Mouse (Mus musculus) neural tube, embryonic 14.5 days (tissue): ENCODE measurements around the gene Gpn2. TPM values are rescaled to one million over a fixed set of nuclear protein-coding genes. Genes with fewer than 3 reads are reported as not detected.

Experiments used
- ATAC-seq: fragments of 200-750 bp; cut with Nextera tagmentation; 2 replicates; pipeline ENCODE4 v1.8.0; 2017; ENCODE audit warnings: low read depth, mild to moderate bottlenecking, moderate TSS enrichment, moderate library complexity
- H3K27ac ChIP-seq: fragments of 300-500 bp; sonication (generic); 2 replicates; pipeline ENCODE4 v1.5.1; 2014; ENCODE audit warnings: low read depth, mild to moderate bottlenecking, control low read depth, low read length, moderate library complexity, mixed read lengths
- H3K27me3 ChIP-seq: fragments of 300-500 bp; sonication (generic); 2 replicates; pipeline ENCODE4 v1.6.1; 2014; ENCODE audit warnings: low read length; ENCODE audit not compliant: control insufficient read depth, insufficient read depth
- H3K36me3 ChIP-seq: fragments of 300-500 bp; sonication (generic); 2 replicates; pipeline ENCODE4 v1.6.1; 2014; ENCODE audit warnings: low read length, mixed read lengths; ENCODE audit not compliant: control insufficient read depth, insufficient read depth
- H3K4me1 ChIP-seq: fragments of 300-500 bp; sonication (generic); 2 replicates; pipeline ENCODE4 v1.6.1; 2014; ENCODE audit warnings: low read length; ENCODE audit not compliant: control insufficient read depth, insufficient read depth
- H3K4me2 ChIP-seq: fragments of 300-500 bp; sonication (generic); 2 replicates; pipeline ENCODE4 v1.6.1; 2014; ENCODE audit warnings: mild to moderate bottlenecking, low read depth, low read length, control low read depth
- H3K4me3 ChIP-seq: fragments of 300-500 bp; sonication (generic); 2 replicates; pipeline ENCODE4 v1.5.1; 2014; ENCODE audit warnings: low read depth, low read length, control low read depth, mixed read lengths
- H3K9ac ChIP-seq: fragments of 300-500 bp; sonication (generic); replicated peaks from 2 replicates; pipeline ENCODE4 v1.6.1; 2014; ENCODE audit warnings: low read depth, mild to moderate bottlenecking, control low read depth, low read length, mixed read lengths
- H3K9me3 ChIP-seq: fragments of 300-500 bp; sonication (generic); 2 replicates; pipeline ENCODE4 v1.6.1; 2016; ENCODE audit warnings: low read length; ENCODE audit not compliant: control insufficient read depth
- WGBS: fragments of 180-500 bp; shearing (Covaris S2); extraction: QIAGEN DNeasy Blood & Tissue Kit; methylation state at CpG from one replicate; pipeline ENCODE4 v1.1.7; 2014; 5-methylcytosine and 5-hydroxymethylcytosine counted together
- polyA plus RNA-seq: library from polyadenylated mRNA; unstranded; fragments of >200 nt; fragmentation: Nextera tagmentation; extraction: Ambion mirVana; gene quantifications from 2 replicates; pipeline ENCODE4 v1.2.1, GENCODE M21; 2014

Gpn2 gene
- polyA plus RNA-seq, 1 experiment from 2014 or later: 18.8 TPM

- 95% methylated on average over 7 of the region's 7 CpGs for WGBS
- no peak overlapping the region for H3K27ac ChIP-seq
Observed at GRCm38 (mm10) chr4:133624830-133625229, 40.7 kb downstream of the Gpn2 start.

GRCm38 (mm10) chr4:133625621-133626071, 41.5 kb downstream of the Gpn2 start:
- no peak overlapping the region for H3K4me2 ChIP-seq
- no peak overlapping the region for H3K9ac ChIP-seq
- H3K4me1 ChIP-seq: no peaks in the 10 kb centered on the region
- no peak overlapping the region for H3K27ac ChIP-seq
- no peak for ATAC-seq
- no peaks in the 10 kb centered on the region for H3K9me3 ChIP-seq
- no peak overlapping the region for H3K4me3 ChIP-seq
- H3K27me3 ChIP-seq: no peaks in the 10 kb centered on the region
- WGBS: 76% methylated on average over 11 of the region's 11 CpGs
- H3K36me3 ChIP-seq: peaks cover 18% of the 10 kb centered on the region

More at GRCm38 (mm10) chr4:133624830-133625229, 40.7 kb downstream of the Gpn2 start:
- no peak overlapping the region for H3K4me3 ChIP-seq
- H3K9me3 ChIP-seq: no peaks in the 10 kb centered on the region
- H3K4me2 ChIP-seq: no peak overlapping the region
- peaks cover 18% of the 10 kb centered on the region for H3K36me3 ChIP-seq
- H3K4me1 ChIP-seq: no peaks in the 10 kb centered on the region
- no peaks in the 10 kb centered on the region for H3K27me3 ChIP-seq
- H3K9ac ChIP-seq: no peak overlapping the region
- no peak for ATAC-seq

GRCm38 (mm10) chr4:133626221-133626620, 42.1 kb downstream of the Gpn2 start:
- Histone ChIP-seq H3K9ac (no peak overlapping the region), H3K4me2 (no peak overlapping the region), H3K27ac (0 out of 2 replicates have a peak overlapping the region, but pooled peaks have one; percentile 16), H3K4me3 (no peak overlapping the region), H3K27me3 (no peaks in the 10 kb centered on the region), H3K9me3 (no peaks in the 10 kb centered on the region), H3K4me1 (0 out of 2 replicates have a peak, but pooled peaks cover 1% of the 10 kb centered on the region), H3K36me3 (peaks cover 14% of the 10 kb centered on the region)
- no peak for ATAC-seq
- 55% methylated on average over 5 of the region's 5 CpGs for WGBS

- Histone ChIP-seq H3K9me3 (no peaks in the 10 kb centered on the region), H3K9ac (no peak overlapping the region), H3K4me3 (no peak overlapping the region), H3K36me3 (peaks cover 14% of the 10 kb centered on the region), H3K4me1 (peaks cover 5% of the 10 kb centered on the region), H3K4me2 (no peak overlapping the region), H3K27ac (no peak overlapping the region), H3K27me3 (no peaks in the 10 kb centered on the region)
- 91% methylated on average over 9 of the region's 9 CpGs for WGBS
- ATAC-seq: no peak
Observed at GRCm38 (mm10) chr4:133626621-133627020, 42.5 kb downstream of the Gpn2 start.

GRCm38 (mm10) chr4:133627039-133627438, 42.9 kb downstream of the Gpn2 start:
- Histone ChIP-seq H3K4me1 (peaks cover 9% of the 10 kb centered on the region), H3K4me3 (no peak overlapping the region), H3K36me3 (peaks cover 14% of the 10 kb centered on the region), H3K4me2 (no peak overlapping the region), H3K9ac (no peak overlapping the region), H3K27me3 (no peaks in the 10 kb centered on the region), H3K9me3 (no peaks in the 10 kb centered on the region), H3K27ac (no peak overlapping the region)
- no peak for ATAC-seq
- 95% methylated on average over 14 of the region's 14 CpGs for WGBS

DNA sequence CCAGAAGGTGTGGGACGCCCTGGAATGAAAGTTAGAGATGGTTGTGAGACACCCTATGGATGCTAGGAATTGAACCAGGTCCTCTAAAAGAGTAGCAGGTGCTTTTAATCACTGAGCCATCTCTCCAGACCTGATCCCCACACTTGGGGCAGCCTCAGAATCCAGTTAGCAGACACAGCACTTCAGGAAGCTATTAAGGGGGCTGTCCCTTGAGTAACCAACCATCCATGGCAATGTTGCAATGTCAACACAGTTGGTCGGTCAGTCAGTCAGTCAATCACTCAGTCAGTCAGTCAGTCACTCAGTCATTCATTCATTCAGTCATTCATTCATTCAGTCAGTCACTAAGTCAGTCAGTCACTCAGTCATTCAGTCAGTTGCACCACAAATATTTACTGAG, 44.4 kb downstream of the Gpn2 start:
- no peak overlapping the region for H3K9ac ChIP-seq
- WGBS: 78% methylated on average over 2 of the region's 2 CpGs
- H3K27ac ChIP-seq: no peak overlapping the region
- H3K4me3 ChIP-seq: no peak overlapping the region
- peaks cover 14% of the 10 kb centered on the region for H3K4me1 ChIP-seq
- H3K4me2 ChIP-seq: no peak overlapping the region
- H3K36me3 ChIP-seq: peaks cover 14% of the 10 kb centered on the region
- no peak for ATAC-seq
- H3K27me3 ChIP-seq: no peaks in the 10 kb centered on the region
- H3K9me3 ChIP-seq: no peaks in the 10 kb centered on the region

DNA sequence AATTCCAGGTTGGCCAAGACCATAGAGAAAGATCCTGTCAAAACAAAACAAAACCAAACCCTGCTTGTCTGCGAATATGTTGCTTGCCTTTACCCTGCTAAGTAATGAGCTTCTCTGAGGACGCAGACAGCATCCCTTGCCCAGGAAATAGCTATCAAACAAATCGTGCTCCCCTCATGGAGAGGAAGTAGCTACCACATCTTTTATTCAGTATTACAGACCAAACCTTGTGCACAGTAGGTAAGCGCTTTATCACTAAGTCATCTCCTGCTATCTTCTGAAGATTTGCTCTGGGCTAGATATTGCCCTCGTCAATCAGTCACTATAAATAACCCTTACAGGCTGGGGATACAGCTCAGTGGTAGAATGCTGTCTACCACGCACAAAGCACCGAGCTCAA, 45.0 kb downstream of the Gpn2 start:
- no peak overlapping the region for H3K27ac ChIP-seq
- H3K4me3 ChIP-seq: no peak overlapping the region
- no peak for ATAC-seq
- no peaks in the 10 kb centered on the region for H3K9me3 ChIP-seq
- peaks cover 13% of the 10 kb centered on the region for H3K36me3 ChIP-seq
- no peak overlapping the region for H3K4me2 ChIP-seq
- no peaks in the 10 kb centered on the region for H3K27me3 ChIP-seq
- H3K9ac ChIP-seq: no peak overlapping the region
- 77% methylated on average over 7 of the region's 7 CpGs for WGBS
- peaks cover 14% of the 10 kb centered on the region for H3K4me1 ChIP-seq

DNA sequence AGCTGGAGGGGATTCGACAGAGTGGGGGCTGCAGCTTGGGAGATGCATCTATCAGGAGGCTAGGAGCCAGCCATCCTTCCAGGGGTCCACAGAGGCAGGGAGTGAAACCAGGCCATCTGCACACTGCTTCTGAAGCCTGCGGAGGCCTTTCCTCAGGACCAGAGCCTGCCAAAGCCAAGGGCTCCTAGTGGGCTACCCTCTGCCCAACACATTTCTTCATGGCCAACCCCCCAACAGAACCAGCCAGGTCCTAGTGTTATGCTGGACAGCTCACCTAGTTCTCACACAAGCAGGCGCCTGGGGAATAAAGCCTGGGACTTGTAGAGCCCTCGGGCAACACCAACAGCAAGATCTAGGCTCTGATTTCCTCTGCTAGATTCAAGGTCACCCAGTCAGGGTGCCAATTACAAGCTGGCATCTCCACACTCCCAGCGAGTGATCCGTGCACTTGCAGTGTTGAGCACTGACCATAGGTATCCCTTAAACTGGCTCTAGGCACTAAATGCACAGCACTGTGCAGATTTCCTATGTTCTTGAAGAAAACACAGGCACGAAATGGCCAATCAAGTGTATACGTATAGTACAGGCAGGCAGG, 46.3 kb downstream of the Gpn2 start:
- Histone ChIP-seq H3K4me3 (no peak overlapping the region), H3K4me1 (peaks cover 14% of the 10 kb centered on the region), H3K9me3 (no peaks in the 10 kb centered on the region), H3K36me3 (peaks cover 6% of the 10 kb centered on the region), H3K27ac (no peak overlapping the region), H3K9ac (no peak overlapping the region), H3K4me2 (no peak overlapping the region), H3K27me3 (no peaks in the 10 kb centered on the region)
- WGBS: 91% methylated on average over 8 of the region's 8 CpGs
- ATAC-seq: no peak

DNA sequence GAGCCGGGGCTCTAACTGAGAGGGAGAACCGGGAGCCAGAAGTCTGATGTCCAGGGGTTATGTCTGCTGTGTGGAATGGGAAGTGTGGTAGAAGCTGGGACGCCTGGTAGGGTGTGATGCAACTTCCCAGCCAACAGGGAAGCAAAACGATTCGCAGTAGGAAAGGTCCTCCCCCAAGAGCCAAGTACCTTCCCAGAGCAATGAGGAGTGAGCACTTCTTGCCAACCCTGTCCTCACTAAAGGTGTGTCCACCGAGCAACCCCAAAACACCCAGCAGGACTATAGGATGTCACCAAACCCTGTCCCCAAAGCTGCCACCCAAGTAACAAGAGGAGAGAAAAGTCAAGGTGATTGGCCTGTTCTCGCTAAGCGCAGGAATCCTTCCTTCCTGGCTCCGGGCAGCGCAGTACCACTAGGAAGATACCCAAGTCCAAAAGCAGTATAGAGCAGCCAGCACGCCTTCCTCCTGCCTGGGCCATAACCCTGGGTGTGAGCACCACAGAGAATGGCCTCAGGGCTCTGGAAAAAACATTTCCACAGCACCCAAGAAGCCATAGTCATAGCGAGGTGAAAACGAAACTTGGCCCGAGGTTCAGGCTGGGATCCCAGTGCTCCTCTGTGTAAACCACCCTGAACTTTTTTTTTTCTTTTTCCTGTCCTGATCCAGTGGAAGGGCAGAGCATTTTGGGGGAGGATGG, 47.1 kb downstream of the Gpn2 start:
- H3K4me3 ChIP-seq: no peak overlapping the region
- H3K9ac ChIP-seq: no peak overlapping the region
- H3K27ac ChIP-seq: no peak overlapping the region
- peak overlapping the region; percentile 75; the same call in 1 of the 2 replicates for H3K4me2 ChIP-seq
- ATAC-seq: no peak
- WGBS: 90% methylated on average over 14 of the region's 14 CpGs
- peaks cover 14% of the 10 kb centered on the region for H3K4me1 ChIP-seq
- H3K27me3 ChIP-seq: no peaks in the 10 kb centered on the region
- peaks cover 6% of the 10 kb centered on the region for H3K36me3 ChIP-seq
- H3K9me3 ChIP-seq: no peaks in the 10 kb centered on the region
